Mouse (Mus musculus): Measurements from ENCODE around the gene Slc7a6. TPM values are rescaled to one million over a fixed set of nuclear protein-coding genes. Genes with fewer than 3 reads are reported as not detected.

The Slc7a6 gene
- 54.1 and 69.5 TPM in 2 replicates for polyA plus RNA-seq (2012; rRNA removed)

GRCm38 (mm10) chr8:106168356-106169016 lies at the start of gene Slc7a6:
Slc7a6 (plus strand) TSS chr8:106168857.
- Histone ChIP-seq H3K36me3 (ENCODE audit: control insufficient read depth, insufficient read depth, low read length) (no peaks in the 10 kb centered on the region), H3K27ac (ENCODE audit: control insufficient read depth, insufficient read depth, low read depth, low read length) (peak within 1 kb of the TSS; percentile 97), H3K27me3 (ENCODE audit: control insufficient read depth, insufficient read depth, low read length) (no peaks in the 10 kb centered on the region), H3K4me1 (ENCODE audit: control insufficient read depth, insufficient read depth, low read length) (peaks cover 11% of the 10 kb centered on the region), H3K4me3 (ENCODE audit: control insufficient read depth, low read depth, low read length) (peak within 1 kb of the TSS; percentile 91)
- TF ChIP-seq POLR2A (IDR thresholded peaks at IDR 0.05; ENCODE audit: control insufficient read depth, low read depth, low read length) = peak; percentile 79
- TF ChIP-seq CTCF (IDR thresholded peaks at IDR 0.05; ENCODE audit: control insufficient read depth, insufficient read depth, insufficient replicate concordance, low read depth, low read length) = no peak

GRCm38 (mm10) chr8:106123443-106123842 lies 45.2 kb upstream of the Slc7a6 start:
- no peaks in the 10 kb centered on the region for H3K4me1 ChIP-seq (ENCODE audit: control insufficient read depth, insufficient read depth, low read length)
- H3K27me3 ChIP-seq (ENCODE audit: control insufficient read depth, insufficient read depth, low read length) = no peaks in the 10 kb centered on the region
- no peak for TF ChIP-seq POLR2A (IDR thresholded peaks at IDR 0.05; ENCODE audit: control insufficient read depth, low read depth, low read length)
- TF ChIP-seq CTCF (IDR thresholded peaks at IDR 0.05; ENCODE audit: control insufficient read depth, insufficient read depth, insufficient replicate concordance, low read depth, low read length) = no peak
- no peak overlapping the region for H3K4me3 ChIP-seq (ENCODE audit: control insufficient read depth, low read depth, low read length)
- H3K36me3 ChIP-seq (ENCODE audit: control insufficient read depth, insufficient read depth, low read length) = no peaks in the 10 kb centered on the region
- H3K27ac ChIP-seq (ENCODE audit: control insufficient read depth, insufficient read depth, low read depth, low read length) = no peak overlapping the region

- no peaks in the 10 kb centered on the region; the same call in 1 of the 2 replicates for H3K36me3 ChIP-seq (ENCODE audit: control insufficient read depth, insufficient read depth, low read length)
- H3K4me1 ChIP-seq (ENCODE audit: control insufficient read depth, insufficient read depth, low read length) = no peaks in the 10 kb centered on the region
- no peak overlapping the region for H3K4me3 ChIP-seq (ENCODE audit: control insufficient read depth, low read depth, low read length)
- H3K27me3 ChIP-seq (ENCODE audit: control insufficient read depth, insufficient read depth, low read length) = no peaks in the 10 kb centered on the region
- H3K27ac ChIP-seq (ENCODE audit: control insufficient read depth, insufficient read depth, low read depth, low read length) = no peak overlapping the region
- TF ChIP-seq POLR2A (IDR thresholded peaks at IDR 0.05; ENCODE audit: control insufficient read depth, low read depth, low read length) (no peak), CTCF (IDR thresholded peaks at IDR 0.05; ENCODE audit: control insufficient read depth, insufficient read depth, insufficient replicate concordance, low read depth, low read length) (no peak)
Measured at GRCm38 (mm10) chr8:106126055-106126454, 42.6 kb upstream of the Slc7a6 start.

GRCm38 (mm10) chr8:106127054-106127453 lies 41.6 kb upstream of the Slc7a6 start:
- Histone ChIP-seq H3K27ac (ENCODE audit: control insufficient read depth, insufficient read depth, low read depth, low read length) (no peak overlapping the region), H3K4me3 (ENCODE audit: control insufficient read depth, low read depth, low read length) (no peak overlapping the region), H3K27me3 (ENCODE audit: control insufficient read depth, insufficient read depth, low read length) (no peaks in the 10 kb centered on the region), H3K4me1 (ENCODE audit: control insufficient read depth, insufficient read depth, low read length) (no peaks in the 10 kb centered on the region), H3K36me3 (ENCODE audit: control insufficient read depth, insufficient read depth, low read length) (no peaks in the 10 kb centered on the region; the same call in 1 of the 2 replicates)
- TF ChIP-seq CTCF (IDR thresholded peaks at IDR 0.05; ENCODE audit: control insufficient read depth, insufficient read depth, insufficient replicate concordance, low read depth, low read length) (no peak), POLR2A (IDR thresholded peaks at IDR 0.05; ENCODE audit: control insufficient read depth, low read depth, low read length) (no peak)

- Histone ChIP-seq H3K4me1 (ENCODE audit: control insufficient read depth, insufficient read depth, low read length) (no peaks in the 10 kb centered on the region), H3K27ac (ENCODE audit: control insufficient read depth, insufficient read depth, low read depth, low read length) (no peak overlapping the region), H3K36me3 (ENCODE audit: control insufficient read depth, insufficient read depth, low read length) (no peaks in the 10 kb centered on the region; the same call in 1 of the 2 replicates), H3K27me3 (ENCODE audit: control insufficient read depth, insufficient read depth, low read length) (no peaks in the 10 kb centered on the region), H3K4me3 (ENCODE audit: control insufficient read depth, low read depth, low read length) (no peak overlapping the region)
- TF ChIP-seq CTCF (IDR thresholded peaks at IDR 0.05; ENCODE audit: control insufficient read depth, insufficient read depth, insufficient replicate concordance, low read depth, low read length) (no peak), POLR2A (IDR thresholded peaks at IDR 0.05; ENCODE audit: control insufficient read depth, low read depth, low read length) (no peak)
Measured at GRCm38 (mm10) chr8:106127882-106128410, 40.7 kb upstream of the Slc7a6 start.

GRCm38 (mm10) chr8:106129232-106129930 lies 39.3 kb upstream of the Slc7a6 start:
- Histone ChIP-seq H3K36me3 (ENCODE audit: control insufficient read depth, insufficient read depth, low read length) (no peaks in the 10 kb centered on the region; the same call in 1 of the 2 replicates), H3K27me3 (ENCODE audit: control insufficient read depth, insufficient read depth, low read length) (no peaks in the 10 kb centered on the region)
- TF ChIP-seq POLR2A (IDR thresholded peaks at IDR 0.05; ENCODE audit: control insufficient read depth, low read depth, low read length) (no peak), CTCF (IDR thresholded peaks at IDR 0.05; ENCODE audit: control insufficient read depth, insufficient read depth, insufficient replicate concordance, low read depth, low read length) (no peak)

GRCm38 (mm10) chr8:106129997-106130396 lies 38.7 kb upstream of the Slc7a6 start:
- H3K4me1 ChIP-seq (ENCODE audit: control insufficient read depth, insufficient read depth, low read length) = peaks cover under 1% of the 10 kb centered on the region; the same call in 1 of the 2 replicates
- H3K4me3 ChIP-seq (ENCODE audit: control insufficient read depth, low read depth, low read length) = no peak overlapping the region
- no peak overlapping the region for H3K27ac ChIP-seq (ENCODE audit: control insufficient read depth, insufficient read depth, low read depth, low read length)
- TF ChIP-seq POLR2A (IDR thresholded peaks at IDR 0.05; ENCODE audit: control insufficient read depth, low read depth, low read length) = no peak
- no peaks in the 10 kb centered on the region; the same call in 1 of the 2 replicates for H3K36me3 ChIP-seq (ENCODE audit: control insufficient read depth, insufficient read depth, low read length)
- no peaks in the 10 kb centered on the region; the same call in 1 of the 2 replicates for H3K27me3 ChIP-seq (ENCODE audit: control insufficient read depth, insufficient read depth, low read length)

More at GRCm38 (mm10) chr8:106129232-106129930, 39.3 kb upstream of the Slc7a6 start:
- no peak overlapping the region for H3K27ac ChIP-seq (ENCODE audit: control insufficient read depth, insufficient read depth, low read depth, low read length)
- H3K4me1 ChIP-seq (ENCODE audit: control insufficient read depth, insufficient read depth, low read length) = no peaks in the 10 kb centered on the region; the same call in 1 of the 2 replicates
- no peak overlapping the region for H3K4me3 ChIP-seq (ENCODE audit: control insufficient read depth, low read depth, low read length)

All from testis, adult 2 months (tissue).